Mouse (Mus musculus) olfactory bulb, adult 2 months (tissue): ENCODE results near the gene Spint1. TPM values are rescaled to one million over a fixed set of nuclear protein-coding genes. Genes with fewer than 3 reads are reported as not detected.
A peak's percentile ranks its signal among the peaks of the same experiment; 100 is the strongest.

Experiments used
- H3K27ac ChIP-seq: fragments of 200-500 bp; 2 replicates; pipeline ENCODE4 v1.5.1; 2012; ENCODE audit warnings: low read depth, low read length; ENCODE audit not compliant: insufficient read depth
- H3K4me1 ChIP-seq: fragments of 200-500 bp; 2 replicates; pipeline ENCODE4 v1.6.1; 2012; ENCODE audit warnings: low read length; ENCODE audit not compliant: control insufficient read depth, insufficient read depth
- H3K4me3 ChIP-seq: fragments of 200-500 bp; 2 replicates; pipeline ENCODE4 v1.5.1; 2012; ENCODE audit warnings: mild to moderate bottlenecking, low read depth, low read length, moderate library complexity; ENCODE audit not compliant: insufficient read depth
- CTCF ChIP-seq: fragments of 200-500 bp; IDR thresholded peaks from 2 replicates; pipeline ENCODE4 v1.5.1; 2012; ENCODE audit warnings: low read depth, mild to moderate bottlenecking, low read length, moderate library complexity; ENCODE audit not compliant: insufficient read depth
- POLR2A ChIP-seq: fragments of 200-500 bp; IDR thresholded peaks from 2 replicates; pipeline ENCODE4 v1.6.1; 2012; ENCODE audit warnings: mild to moderate bottlenecking, low read depth, low read length, moderate library complexity; ENCODE audit not compliant: insufficient read depth
- WGBS: fragments of 180-500 bp; shearing (Covaris S2); methylation state at CpG from one replicate; pipeline ENCODE4 v1.1.7; 2018; 5-methylcytosine and 5-hydroxymethylcytosine counted together
- polyA plus RNA-seq: library from polyadenylated mRNA; stranded (reverse); fragments of >200 nt; gene quantifications from 2 replicates; pipeline ENCODE4 v1.2.4, GENCODE M21; 2012; ENCODE audit warnings: low replicate concordance; ENCODE audit not compliant: missing spikeins, insufficient read depth, insufficient read length

Spint1 gene
- polyA plus RNA-seq, 1 experiment: not detected

- Histone ChIP-seq H3K4me1 (peaks cover 22% of the 10 kb centered on the region), H3K4me3 (no peak overlapping the region), H3K27ac (no peak overlapping the region)
- 90% methylated on average over 12 of the region's 12 CpGs for WGBS
- TF ChIP-seq POLR2A (no peak), CTCF (no peak)
Observed at GRCm38 (mm10) chr2:119296756-119297155, 59.6 kb downstream of the Spint1 start.

- Histone ChIP-seq H3K27ac (no peak overlapping the region), H3K4me3 (no peak overlapping the region), H3K4me1 (peaks cover 22% of the 10 kb centered on the region)
- WGBS: 93% methylated on average over 19 of the region's 19 CpGs
- no peak for TF ChIP-seq CTCF
- TF ChIP-seq POLR2A: no peak
Observed at GRCm38 (mm10) chr2:119297506-119297905, 60.3 kb downstream of the Spint1 start.

GRCm38 (mm10) chr2:119298330-119298729, 61.2 kb downstream of the Spint1 start:
- TF ChIP-seq POLR2A (no peak), CTCF (peak; percentile 43; the same call in 1 of the 2 replicates)
- Histone ChIP-seq H3K27ac (no peak overlapping the region), H3K4me3 (no peak overlapping the region), H3K4me1 (peaks cover 22% of the 10 kb centered on the region)
- WGBS: 40% methylated on average over 5 of the region's 5 CpGs

- WGBS: 92% methylated on average over 2 of the region's 2 CpGs
- no peak overlapping the region for H3K27ac ChIP-seq
- TF ChIP-seq POLR2A: no peak
- no peak for TF ChIP-seq CTCF
Observed at GRCm38 (mm10) chr2:119298839-119299238, 61.7 kb downstream of the Spint1 start.

More at GRCm38 (mm10) chr2:119298839-119299238, 61.7 kb downstream of the Spint1 start:
- peaks cover 22% of the 10 kb centered on the region for H3K4me1 ChIP-seq
- no peak overlapping the region for H3K4me3 ChIP-seq

Other genes with a start within 250 kb of the Spint1 start
- gene Ccdc32, start 208.0 kb upstream of the Spint1 start, polyA plus RNA-seq: not detected in 2 replicates
- not detected in 2 replicates for gene Rpusd2, start 202.6 kb upstream of the Spint1 start, polyA plus RNA-seq
- not detected in 2 replicates for gene Knl1, start 190.2 kb upstream of the Spint1 start, polyA plus RNA-seq
- gene Rad51, start 124.6 kb upstream of the Spint1 start, polyA plus RNA-seq: not detected in 2 replicates
- not detected in 2 replicates for gene Rmdn3, start 80.3 kb upstream of the Spint1 start, polyA plus RNA-seq
- gene Gchfr, start 69.6 kb upstream of the Spint1 start, polyA plus RNA-seq: not detected in 2 replicates
- gene Gm14137, start 62.9 kb upstream of the Spint1 start, polyA plus RNA-seq: not detected in 2 replicates
- gene Zfyve19, start 28.7 kb upstream of the Spint1 start, polyA plus RNA-seq: not detected in 2 replicates
- not detected in 2 replicates for gene Dnajc17, start 28.6 kb upstream of the Spint1 start, polyA plus RNA-seq
- gene Ppp1r14d, start 7.5 kb upstream of the Spint1 start, polyA plus RNA-seq: not detected in 2 replicates
- gene Rhov, start 33.9 kb downstream of the Spint1 start, polyA plus RNA-seq: not detected in 2 replicates
- gene Vps18, start 51.4 kb downstream of the Spint1 start, polyA plus RNA-seq: not detected in 2 replicates
- gene Dll4, start 88.4 kb downstream of the Spint1 start, polyA plus RNA-seq: not detected in 2 replicates
- not detected in 2 replicates for gene Chac1, start 113.9 kb downstream of the Spint1 start, polyA plus RNA-seq
- not detected in 2 replicates for gene Ino80, start 240.3 kb downstream of the Spint1 start, polyA plus RNA-seq